Mouse (Mus musculus) adrenal gland, postnatal 10 days (tissue): ENCODE data around the gene Kcnh7. TPM values are rescaled to one million over a fixed set of nuclear protein-coding genes. Genes with fewer than 3 reads are reported as not detected.

ENCODE experiments used
- DNase-seq: peaks from one replicate; pipeline ENCODE4 v3.0.0; 2021; ENCODE audit warnings: mixed read lengths
- total RNA-seq, 2 experiments: library from RNA; stranded (reverse); gene quantifications; 2 replicates each; pipeline ENCODE4 v1.2.3; 2021

Kcnh7 gene
- total RNA-seq, 2 experiments from 2014 or later, result 0.42 TPM

GRCm38 (mm10) chr2:62935273-62935874 is 248.7 kb downstream of the Kcnh7 start:
- DNase-seq, result no peak

GRCm38 (mm10) chr2:62928494-62928893 is 255.6 kb downstream of the Kcnh7 start:
- peak; percentile 6 for DNase-seq

- DNase-seq, result no peak
These were observed 256.0 kb downstream of the Kcnh7 start for GRCm38 (mm10) chr2:62928065-62928464.

GRCm38 (mm10) chr2:62923803-62924202 is 260.3 kb downstream of the Kcnh7 start:
- DNase-seq, result no peak

- DNase-seq, result no peak
These were observed 276.4 kb downstream of the Kcnh7 start for GRCm38 (mm10) chr2:62907688-62908087.

GRCm38 (mm10) chr2:62902363-62903353 is 281.4 kb downstream of the Kcnh7 start:
- no peak for DNase-seq

GRCm38 (mm10) chr2:62878763-62879162 is 305.3 kb downstream of the Kcnh7 start:
- DNase-seq, result no peak

- DNase-seq, result no peak
These were observed 328.7 kb downstream of the Kcnh7 start for GRCm38 (mm10) chr2:62855391-62855790.

- DNase-seq, result no peak
These were observed 341.5 kb downstream of the Kcnh7 start for GRCm38 (mm10) chr2:62842630-62843029.

GRCm38 (mm10) chr2:62834261-62834660 is 349.8 kb downstream of the Kcnh7 start:
- no peak for DNase-seq

GRCm38 (mm10) chr2:62819231-62819630 is 364.9 kb downstream of the Kcnh7 start:
- no peak for DNase-seq

- no peak for DNase-seq
These were observed 368.1 kb downstream of the Kcnh7 start for GRCm38 (mm10) chr2:62816016-62816415.

GRCm38 (mm10) chr2:62808813-62809212 is 375.3 kb downstream of the Kcnh7 start:
- no peak for DNase-seq

- DNase-seq, result no peak
These were observed 376.6 kb downstream of the Kcnh7 start for GRCm38 (mm10) chr2:62807476-62807882.

GRCm38 (mm10) chr2:62806931-62807330 is 377.2 kb downstream of the Kcnh7 start:
- no peak for DNase-seq

GRCm38 (mm10) chr2:62804030-62804429 is 380.1 kb downstream of the Kcnh7 start:
- DNase-seq, result no peak

GRCm38 (mm10) chr2:62784460-62785038 is 399.5 kb downstream of the Kcnh7 start:
- DNase-seq, result no peak

- DNase-seq, result no peak
These were observed 437.8 kb downstream of the Kcnh7 start for GRCm38 (mm10) chr2:62746256-62746655.

- no peak for DNase-seq
These were observed 441.0 kb downstream of the Kcnh7 start for GRCm38 (mm10) chr2:62743098-62743497.

- no peak for DNase-seq
These were observed 453.4 kb downstream of the Kcnh7 start for GRCm38 (mm10) chr2:62730671-62731070.

GRCm38 (mm10) chr2:62727732-62728131 is 456.4 kb downstream of the Kcnh7 start:
- no peak for DNase-seq

- DNase-seq, result no peak
These were observed 458.1 kb downstream of the Kcnh7 start for GRCm38 (mm10) chr2:62725946-62726345.

GRCm38 (mm10) chr2:62718411-62718810 is 465.7 kb downstream of the Kcnh7 start:
- no peak for DNase-seq
